ENCODE assay signal across 10 mouse cellular contexts in genomic region chr3:135245733-135246132, GRCm38 (mm10). TPM values are rescaled to one million over a fixed set of nuclear protein-coding genes. Genes with fewer than 3 reads are reported as not detected.
DNase-seq lines count a peak whose midpoint lies in the region; ATAC-seq and TF ChIP-seq lines count a peak whose summit lies in the region.
"Had no signal": no experiment of that assay in that cellular context is flagged by ENCODE, and none has a peak within 500 bp of the region (broad histone marks: within the 10 kb centered on the region; RNA-seq: fewer than 3 reads in every experiment).

No protein-coding gene starts in this region.

- DNase-seq in cerebellum, postnatal 10 days: peak; percentile 19 to 23
- DNase-seq in cerebellum, adult 8-10 months: no peak
- DNase-seq in left cerebral cortex, adult 2 months (ENCODE audit: extremely low spot score in 1 of 2, low spot score in 2 of 2): no peak
- no peak for DNase-seq in left cerebral cortex, postnatal 10 days (ENCODE audit: extremely low spot score in 1 of 2, low spot score in 2 of 2)
- DNase-seq in urinary bladder, adult 18-20 months (ENCODE audit: low spot score in 2 of 2): no peak
- DNase-seq in spleen, postnatal 10 days (ENCODE audit: low spot score in 2 of 2): no peak
- DNase-seq: cerebellum, adult 2 months had no signal

- intact Hi-C loops in left cerebral cortex, adult 2 months (cut with DNase I): no loop called here
- intact Hi-C loops in left cerebral cortex, postnatal 10 days (cut with DNase I): no loop called here

- ATAC-seq in activated CD4-positive, CD25-positive, alpha-beta regulatory T cell, adult 4 months: peak; percentile 83
- peak; percentile 88 for ATAC-seq in megakaryocyte progenitor cell, adult 5-6 weeks (replicated peaks; ENCODE audit: poor library complexity)

- H3K4me3 ChIP-seq in left cerebral cortex, adult 2 months: no peak overlapping the region
- H3K4me3 ChIP-seq: heart, embryonic 13.5 days had no signal

- peak; percentile 37 for TF ChIP-seq CTCF in left cerebral cortex, adult 2 months (IDR thresholded peaks at IDR 0.05)

- no peak overlapping the region for H3K27ac ChIP-seq in left cerebral cortex, adult 2 months
- H3K27ac ChIP-seq: heart, embryonic 13.5 days had no signal

RNA-seq across cellular contexts. Expression of gene Cenpe, which starts 33.4 kb away (rescaled TPM):
- total RNA-seq in left cerebral cortex, adult 2 months (2021): 1 to 10 TPM in 1 of 2 experiments, under 1 TPM in 1; 0.91 to 1.4 TPM
- 1 to 10 TPM; 2.6 to 2.9 TPM for total RNA-seq in left cerebral cortex, postnatal 10 days (2021)
- polyA plus RNA-seq in activated CD4-positive, CD25-positive, alpha-beta regulatory T cell, adult 4 months (2017; shearing (Covaris generic)): 10 to 100 TPM in 1 of 2 experiments, 1 to 10 TPM in 1; 9.3 to 10.8 TPM
- total RNA-seq in megakaryocyte progenitor cell, adult 5-6 weeks (2015): 57.5 and 57.9 TPM in 2 replicates
- 56.6 and 77.8 TPM in 2 replicates for total RNA-seq in megakaryocyte progenitor cell, adult 5-6 weeks (2017)

RNA-seq across cellular contexts. Expression of gene Bdh2, which starts 35.3 kb away (rescaled TPM):
- total RNA-seq in left cerebral cortex, adult 2 months (2021): 1 to 10 TPM; 3.2 to 4.0 TPM
- 1 to 10 TPM; 1.7 to 1.9 TPM for total RNA-seq in left cerebral cortex, postnatal 10 days (2021)
- polyA plus RNA-seq in activated CD4-positive, CD25-positive, alpha-beta regulatory T cell, adult 4 months (2017; shearing (Covaris generic)): not detected
- total RNA-seq in megakaryocyte progenitor cell, adult 5-6 weeks (2015): 0.32 and 0.52 TPM in 2 replicates
- 0.07 TPM in 1 of 2 replicates, not detected in the other for total RNA-seq in megakaryocyte progenitor cell, adult 5-6 weeks (2017)

Comparison
In these comparisons a context has a peak if more than half of its experiments do, and no peak if none do; other contexts are left out.
1. DNase-seq: peak in cerebellum, postnatal 10 days (2 of 2); none in cerebellum, adult 8-10 months (single experiment), left cerebral cortex, adult 2 months (0 of 2), left cerebral cortex, postnatal 10 days (0 of 2), urinary bladder, adult 18-20 months (0 of 2) and spleen, postnatal 10 days (0 of 2).
2. RNA of gene Cenpe, which starts 33.4 kb away (total RNA-seq): 56.6 to 77.8 TPM in megakaryocyte progenitor cell, adult 5-6 weeks; 2.6 to 2.9 TPM in left cerebral cortex, postnatal 10 days and 0.91 to 1.4 TPM in left cerebral cortex, adult 2 months; every median in the first group is over 10 times any median in the second.